Mouse (Mus musculus) neural tube, embryonic 13.5 days (tissue): ENCODE measurements around the gene Zfp282. TPM values are rescaled to one million over a fixed set of nuclear protein-coding genes. Genes with fewer than 3 reads are reported as not detected.

Experiments
- ATAC-seq: fragments of 200-750 bp; cut with Nextera tagmentation; 2 replicates; pipeline ENCODE4 v1.8.0; 2017; ENCODE audit warnings: low read depth, mild to moderate bottlenecking, moderate TSS enrichment, moderate library complexity
- H3K27ac ChIP-seq: fragments of 300-500 bp; sonication (generic); replicated peaks from 2 replicates; pipeline ENCODE4 v1.5.1; 2015; ENCODE audit warnings: moderate library complexity, mild to moderate bottlenecking, inconsistent platforms
- H3K27me3 ChIP-seq: fragments of 300-500 bp; sonication (generic); 2 replicates; pipeline ENCODE4 v1.6.1; 2015; ENCODE audit warnings: mild to moderate bottlenecking, inconsistent platforms
- H3K36me3 ChIP-seq: fragments of 300-500 bp; sonication (generic); 2 replicates; pipeline ENCODE4 v1.6.1; 2015; ENCODE audit warnings: mild to moderate bottlenecking, inconsistent platforms
- H3K4me1 ChIP-seq: fragments of 300-500 bp; sonication (generic); replicated peaks from 2 replicates; pipeline ENCODE4 v1.6.1; 2015; ENCODE audit warnings: inconsistent platforms
- H3K4me2 ChIP-seq: fragments of 300-500 bp; sonication (generic); 2 replicates; pipeline ENCODE4 v1.6.1; 2015; ENCODE audit warnings: inconsistent platforms, mild to moderate bottlenecking, moderate library complexity
- H3K4me3 ChIP-seq: fragments of 300-500 bp; sonication (generic); 2 replicates; pipeline ENCODE4 v1.5.1; 2015; ENCODE audit warnings: mild to moderate bottlenecking, inconsistent platforms
- H3K9ac ChIP-seq: fragments of 300-500 bp; sonication (generic); 2 replicates; pipeline ENCODE4 v1.6.1; 2015; ENCODE audit warnings: moderate library complexity, mild to moderate bottlenecking, inconsistent platforms
- H3K9me3 ChIP-seq: fragments of 300-500 bp; sonication (generic); 2 replicates; pipeline ENCODE4 v1.6.1; 2016; ENCODE audit warnings: inconsistent platforms
- WGBS: fragments of 180-500 bp; shearing (Covaris S2); methylation state at CpG from one replicate; pipeline ENCODE4 v1.1.7; 2015; 5-methylcytosine and 5-hydroxymethylcytosine counted together
- polyA plus RNA-seq: library from polyadenylated mRNA; unstranded; fragments of >200 nt; fragmentation: Nextera tagmentation; extraction: Ambion mirVana; gene quantifications from 2 replicates; pipeline ENCODE4 v1.2.1, GENCODE M21; 2015

Zfp282 gene
- 22.1 and 23.0 TPM in 2 replicates for polyA plus RNA-seq

- H3K4me3 ChIP-seq = peak within 1 kb of the TSS; percentile 93
- no peak for ATAC-seq
- peak within 1 kb of the TSS; percentile 99 for H3K27ac ChIP-seq
- H3K36me3 ChIP-seq = peaks cover 25% of the 10 kb centered on the region
- H3K9ac ChIP-seq = peak within 1 kb of the TSS; percentile 96
- H3K27me3 ChIP-seq = no peaks in the 10 kb centered on the region
- peak within 1 kb of the TSS; percentile 96 for H3K4me2 ChIP-seq
- no peaks in the 10 kb centered on the region for H3K9me3 ChIP-seq
- WGBS = 6% methylated on average over 9 of the region's 9 CpGs
- H3K4me1 ChIP-seq = peaks cover 21% of the 10 kb centered on the region
Observed at GRCm38 (mm10) chr6:47877058-47877457, at the start of gene Zfp282. TSS of gene Zfp282 (plus strand) at chr6:47877204.

GRCm38 (mm10) chr6:47827462-47827861 lies 49.5 kb upstream of the Zfp282 start:
- H3K27me3 ChIP-seq = no peaks in the 10 kb centered on the region
- 91% methylated on average over 4 of the region's 4 CpGs for WGBS
- no peak overlapping the region for H3K9ac ChIP-seq
- no peak for ATAC-seq
- H3K4me1 ChIP-seq = peaks cover 24% of the 10 kb centered on the region
- H3K27ac ChIP-seq = no peak overlapping the region
- H3K4me3 ChIP-seq = no peak overlapping the region
- no peaks in the 10 kb centered on the region for H3K9me3 ChIP-seq
- no peak overlapping the region for H3K4me2 ChIP-seq
- H3K36me3 ChIP-seq = peaks cover 40% of the 10 kb centered on the region

- Histone ChIP-seq H3K4me1 (peaks cover 24% of the 10 kb centered on the region), H3K4me3 (peak overlapping the region; percentile 83), H3K4me2 (peak overlapping the region; percentile 59), H3K36me3 (peaks cover 25% of the 10 kb centered on the region), H3K9ac (peak overlapping the region; percentile 96), H3K27ac (no peak overlapping the region), H3K27me3 (no peaks in the 10 kb centered on the region), H3K9me3 (no peaks in the 10 kb centered on the region)
- 23% methylated on average over 1 of the region's 1 CpGs for WGBS
- no peak for ATAC-seq
Observed at GRCm38 (mm10) chr6:47828950-47829349, 48.1 kb upstream of the Zfp282 start.

GRCm38 (mm10) chr6:47830104-47831078 lies 46.6 kb upstream of the Zfp282 start, which contains the start of gene Zfp786:
TSS of gene Zfp786 (minus strand) at chr6:47830867.
- 2% methylated on average over 64 of the region's 64 CpGs for WGBS
- peak within 1 kb of the TSS; percentile 96 for H3K9ac ChIP-seq
- H3K4me1 ChIP-seq = peaks cover 24% of the 10 kb centered on the region
- H3K4me3 ChIP-seq = peak within 1 kb of the TSS; percentile 83
- peak within 1 kb of the TSS; percentile 59 for H3K4me2 ChIP-seq
- no peaks in the 10 kb centered on the region for H3K27me3 ChIP-seq
- ATAC-seq = peak; percentile 93
- H3K27ac ChIP-seq = peak within 1 kb of the TSS; percentile 97
- H3K36me3 ChIP-seq = peaks cover 11% of the 10 kb centered on the region; the same call in 1 of the 2 replicates
- no peaks in the 10 kb centered on the region for H3K9me3 ChIP-seq

GRCm38 (mm10) chr6:47832220-47832619 lies 44.8 kb upstream of the Zfp282 start:
- 97% methylated on average over 1 of the region's 1 CpGs for WGBS
- H3K4me2 ChIP-seq = no peak overlapping the region

GRCm38 (mm10) chr6:47835482-47835983 lies 41.5 kb upstream of the Zfp282 start, which contains the start of gene Zfp398:
TSS of gene Zfp398 (plus strand) at chr6:47835661.
- Histone ChIP-seq H3K27me3 (no peaks in the 10 kb centered on the region), H3K9me3 (no peaks in the 10 kb centered on the region), H3K36me3 (peaks cover 5% of the 10 kb centered on the region; the same call in 1 of the 2 replicates), H3K4me3 (peak within 1 kb of the TSS; percentile 96), H3K4me2 (peak within 1 kb of the TSS; percentile 77), H3K27ac (peak within 1 kb of the TSS; percentile 99), H3K4me1 (peaks cover 27% of the 10 kb centered on the region), H3K9ac (peak within 1 kb of the TSS; percentile 96)
- under 1% methylated on average over 52 of the region's 52 CpGs for WGBS
- ATAC-seq = peak; percentile 96

More at GRCm38 (mm10) chr6:47832220-47832619, 44.8 kb upstream of the Zfp282 start:
- Histone ChIP-seq H3K4me1 (peaks cover 29% of the 10 kb centered on the region), H3K9me3 (no peaks in the 10 kb centered on the region), H3K27me3 (no peaks in the 10 kb centered on the region), H3K27ac (no peak overlapping the region), H3K9ac (no peak overlapping the region), H3K4me3 (no peak overlapping the region), H3K36me3 (no peaks in the 10 kb centered on the region)
- no peak for ATAC-seq

GRCm38 (mm10) chr6:47835984-47836521 lies 41.0 kb upstream of the Zfp282 start:
- under 1% methylated on average over 49 of the region's 49 CpGs for WGBS
- peak overlapping the region; percentile 96 for H3K9ac ChIP-seq
- peak overlapping the region; percentile 96 for H3K4me3 ChIP-seq
- H3K27me3 ChIP-seq = no peaks in the 10 kb centered on the region
- peaks cover 23% of the 10 kb centered on the region for H3K4me1 ChIP-seq
- peak overlapping the region; percentile 99 for H3K27ac ChIP-seq
- peaks cover 10% of the 10 kb centered on the region for H3K36me3 ChIP-seq
- no peaks in the 10 kb centered on the region for H3K9me3 ChIP-seq
- ATAC-seq = peak; percentile 92
- H3K4me2 ChIP-seq = peak overlapping the region; percentile 77

- Histone ChIP-seq H3K4me2 (no peak overlapping the region), H3K9ac (no peak overlapping the region), H3K4me1 (peaks cover 23% of the 10 kb centered on the region), H3K36me3 (peaks cover 17% of the 10 kb centered on the region), H3K9me3 (no peaks in the 10 kb centered on the region), H3K4me3 (no peak overlapping the region), H3K27me3 (no peaks in the 10 kb centered on the region), H3K27ac (no peak overlapping the region)
- no peak for ATAC-seq
- WGBS = 87% methylated on average over 2 of the region's 2 CpGs
Observed at GRCm38 (mm10) chr6:47837630-47838029, 39.4 kb upstream of the Zfp282 start.

- Histone ChIP-seq H3K9ac (no peak overlapping the region), H3K4me3 (no peak overlapping the region), H3K4me1 (peaks cover 23% of the 10 kb centered on the region), H3K9me3 (no peaks in the 10 kb centered on the region), H3K36me3 (peaks cover 26% of the 10 kb centered on the region), H3K4me2 (no peak overlapping the region), H3K27ac (no peak overlapping the region), H3K27me3 (no peaks in the 10 kb centered on the region)
- no peak for ATAC-seq
- WGBS = 100% methylated on average over 1 of the region's 1 CpGs
Observed at GRCm38 (mm10) chr6:47841077-47841476, 35.9 kb upstream of the Zfp282 start.

- no peaks in the 10 kb centered on the region for H3K27me3 ChIP-seq
- H3K4me3 ChIP-seq = no peak overlapping the region
- no peaks in the 10 kb centered on the region for H3K9me3 ChIP-seq
- 92% methylated on average over 2 of the region's 2 CpGs for WGBS
- H3K4me1 ChIP-seq = peaks cover 18% of the 10 kb centered on the region
- H3K4me2 ChIP-seq = no peak overlapping the region
- H3K27ac ChIP-seq = no peak overlapping the region
- no peak for ATAC-seq
- H3K9ac ChIP-seq = no peak overlapping the region
- H3K36me3 ChIP-seq = peaks cover 31% of the 10 kb centered on the region
Observed at GRCm38 (mm10) chr6:47841831-47842230, 35.2 kb upstream of the Zfp282 start.

- H3K4me2 ChIP-seq = no peak overlapping the region
- no peak overlapping the region for H3K4me3 ChIP-seq
- H3K36me3 ChIP-seq = peaks cover 34% of the 10 kb centered on the region
- H3K9me3 ChIP-seq = no peaks in the 10 kb centered on the region
- H3K27ac ChIP-seq = no peak overlapping the region
- H3K9ac ChIP-seq = no peak overlapping the region
- 97% methylated on average over 1 of the region's 1 CpGs for WGBS
- H3K27me3 ChIP-seq = no peaks in the 10 kb centered on the region
- no peak for ATAC-seq
- H3K4me1 ChIP-seq = peaks cover 12% of the 10 kb centered on the region
Observed at GRCm38 (mm10) chr6:47842337-47842736, 34.7 kb upstream of the Zfp282 start.

GRCm38 (mm10) chr6:47845779-47846178 lies 31.2 kb upstream of the Zfp282 start:
- H3K27me3 ChIP-seq = no peaks in the 10 kb centered on the region
- H3K9me3 ChIP-seq = no peaks in the 10 kb centered on the region
- no peaks in the 10 kb centered on the region for H3K4me1 ChIP-seq
- H3K36me3 ChIP-seq = peaks cover 27% of the 10 kb centered on the region
- no peak overlapping the region for H3K27ac ChIP-seq
- H3K4me2 ChIP-seq = no peak overlapping the region
- no peak overlapping the region for H3K9ac ChIP-seq
- ATAC-seq = no peak
- no peak overlapping the region for H3K4me3 ChIP-seq
